Comparison of ENCODE assay signal across 8 mouse cellular contexts in the genomic region with DNA sequence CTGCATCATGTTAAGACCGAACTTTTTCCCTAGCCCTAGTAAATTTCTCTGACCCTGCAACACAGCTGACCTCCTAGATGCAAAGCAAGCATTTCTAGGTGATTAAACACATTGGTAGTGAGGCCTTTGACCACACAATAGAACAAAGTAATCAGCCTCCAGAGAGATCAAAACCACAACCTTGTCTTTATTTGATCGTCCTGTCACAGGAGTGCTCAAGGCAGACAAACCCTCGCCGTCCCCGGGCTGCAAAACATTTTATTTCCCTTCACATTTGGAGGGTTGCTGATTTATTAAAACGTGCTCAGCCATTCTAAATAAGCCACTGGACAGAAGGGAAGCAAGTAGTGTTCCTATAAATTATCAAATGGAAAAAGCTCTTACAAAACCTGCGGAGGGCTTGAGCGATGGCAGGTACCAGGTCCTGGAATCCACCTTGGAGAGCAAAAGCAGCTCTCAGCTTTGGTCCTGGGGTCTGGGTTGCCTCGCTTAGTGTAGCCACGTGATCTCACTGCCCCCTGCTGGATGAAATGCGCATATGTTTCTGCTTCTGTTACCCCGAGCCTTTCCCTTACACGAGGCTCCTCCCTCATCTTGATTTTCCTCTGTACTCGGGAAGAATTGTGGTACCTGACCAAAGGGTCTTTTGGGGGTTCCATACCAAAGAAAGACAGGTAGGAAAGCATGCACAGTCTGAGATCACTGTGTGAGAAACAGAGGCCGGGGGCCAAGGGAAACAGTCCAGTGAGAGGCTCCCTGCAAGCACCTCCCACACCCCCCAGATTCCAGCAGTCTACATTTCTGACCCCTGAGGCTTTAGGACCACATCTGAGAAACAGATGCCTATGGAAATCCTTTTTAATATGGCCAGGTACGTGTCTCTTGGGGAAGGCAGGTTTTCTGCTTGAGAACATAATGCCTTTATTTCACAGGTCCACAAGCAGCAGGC.
DNase-seq lines count a peak whose midpoint lies in the region; ATAC-seq and TF ChIP-seq lines count a peak whose summit lies in the region.

No protein-coding gene starts in this region.

- WGBS in forebrain, embryonic 14.5 days: 12% methylated on average over 16 of the region's 16 CpGs
- WGBS in liver, embryonic 14.5 days (ENCODE audit: insufficient replicate concordance): 18% methylated on average over 16 of the region's 16 CpGs
- 9% methylated on average over 16 of the region's 16 CpGs for WGBS in neural tube, embryonic 15.5 days

- intact Hi-C loops in heart, postnatal 10 days (cut with DNase I): loop anchor here (2.0 to 10.0 kb wide), 2 partner anchors 1193 to 1663 kb away; no protein-coding TSS in a partner anchor

- H3K27me3 ChIP-seq in C2C12 (ENCODE audit: control insufficient read depth, insufficient read depth, insufficient read length): no peaks in the 10 kb centered on the region
- H3K27me3 ChIP-seq in forebrain, embryonic 14.5 days (replicated peaks; ENCODE audit: control insufficient read depth, insufficient read depth, low read length): no peaks in the 10 kb centered on the region
- H3K27me3 ChIP-seq in liver, embryonic 14.5 days (ENCODE audit: control insufficient read depth, insufficient read depth, low read length): no peaks in the 10 kb centered on the region
- no peaks in the 10 kb centered on the region for H3K27me3 ChIP-seq in neural tube, embryonic 15.5 days (replicated peaks)

- peak; percentile 99 for ATAC-seq in forebrain, embryonic 14.5 days
- ATAC-seq in liver, embryonic 14.5 days (ENCODE audit: insufficient read depth): no peak
- ATAC-seq in neural tube, embryonic 15.5 days (ENCODE audit: low FRiP score): peak; percentile 93

- peak overlapping the region; percentile 39 for H3K4me2 ChIP-seq in forebrain, embryonic 14.5 days (ENCODE audit: low read length)
- H3K4me2 ChIP-seq in liver, embryonic 14.5 days (ENCODE audit: low read depth): no peak overlapping the region
- peak overlapping the region; percentile 57 for H3K4me2 ChIP-seq in neural tube, embryonic 15.5 days

- peak; percentile 82 for TF ChIP-seq CTCF in C2C12 (IDR thresholded peaks at IDR 0.05; ENCODE audit: control insufficient read depth, insufficient read depth, insufficient read length)
- TF ChIP-seq CTCF in liver, embryonic 14.5 days (IDR thresholded peaks at IDR 0.05; ENCODE audit: low read depth): peak; percentile 80

- no peaks in the 10 kb centered on the region for H3K36me3 ChIP-seq in C2C12 (ENCODE audit: control insufficient read depth, insufficient read depth)
- H3K36me3 ChIP-seq in forebrain, embryonic 14.5 days (ENCODE audit: control insufficient read depth, insufficient read depth, low read length): no peaks in the 10 kb centered on the region
- H3K36me3 ChIP-seq in liver, embryonic 14.5 days (replicated peaks; ENCODE audit: control insufficient read depth, insufficient read depth, low read depth): no peaks in the 10 kb centered on the region
- no peaks in the 10 kb centered on the region for H3K36me3 ChIP-seq in neural tube, embryonic 15.5 days

- H3ac ChIP-seq in C2C12 (ENCODE audit: control insufficient read depth, insufficient read length, low read depth): no peak overlapping the region

- DNase-seq in c-Kit-positive CD71-positive TER-119-positive erythroid progenitor cells, embryonic 14.5 days (ENCODE audit: low spot score): peak; percentile 3
- peak; percentile 93 for DNase-seq in forebrain, embryonic 14.5 days (ENCODE audit: low spot score)
- peak; percentile 77 to 85 for DNase-seq in heart, postnatal 10 days
- peak; percentile 89 to 90 for DNase-seq in kidney, postnatal 4 days
- peak in 1 of 3 experiments; percentile 1 for DNase-seq in liver, embryonic 14.5 days (ENCODE audit: low read depth in 3 of 3, low spot score in 3 of 3)
- peak; percentile 42 for DNase-seq in thymus, postnatal 0 days (ENCODE audit: low spot score)

- no peak for TF ChIP-seq EP300 in liver, embryonic 14.5 days (IDR thresholded peaks at IDR 0.05; ENCODE audit: low read depth)

- H3K9me3 ChIP-seq in forebrain, embryonic 14.5 days (replicated peaks; ENCODE audit: control insufficient read depth, low read length): no peaks in the 10 kb centered on the region
- no peaks in the 10 kb centered on the region for H3K9me3 ChIP-seq in liver, embryonic 14.5 days (ENCODE audit: control insufficient read depth, low read length)
- no peaks in the 10 kb centered on the region for H3K9me3 ChIP-seq in neural tube, embryonic 15.5 days (replicated peaks)

- peak overlapping the region; percentile 9; the same call in 1 of the 2 replicates for H3K9ac ChIP-seq in forebrain, embryonic 14.5 days (ENCODE audit: low read length)
- no peak overlapping the region for H3K9ac ChIP-seq in liver, embryonic 14.5 days (replicated peaks)
- peak overlapping the region; percentile 27 for H3K9ac ChIP-seq in neural tube, embryonic 15.5 days (replicated peaks)

- H3K4me1 ChIP-seq in forebrain, embryonic 14.5 days (ENCODE audit: control insufficient read depth, insufficient read depth, low read length): no peaks in the 10 kb centered on the region
- no peaks in the 10 kb centered on the region for H3K4me1 ChIP-seq in liver, embryonic 14.5 days (replicated peaks; ENCODE audit: control insufficient read depth in 2 of 2, insufficient read depth in 2 of 2, low read length in 1 of 2)
- peaks cover 12% of the 10 kb centered on the region for H3K4me1 ChIP-seq in neural tube, embryonic 15.5 days

- H3K4me3 ChIP-seq in C2C12 (ENCODE audit: insufficient read depth, poor library complexity, severe bottlenecking): no peak overlapping the region
- H3K4me3 ChIP-seq in forebrain, embryonic 14.5 days (ENCODE audit: low read depth, low read length): 0 out of 2 replicates have a peak overlapping the region, but pooled peaks have one; percentile 8
- no peak overlapping the region for H3K4me3 ChIP-seq in liver, embryonic 14.5 days (ENCODE audit: insufficient read depth in 1 of 2, low read depth in 2 of 2, low read length in 2 of 2)
- peak overlapping the region; percentile 24 for H3K4me3 ChIP-seq in neural tube, embryonic 15.5 days (replicated peaks)

- no peaks in the 10 kb centered on the region for H3K79me3 ChIP-seq in C2C12 (ENCODE audit: low read depth)

- no peaks in the 10 kb centered on the region for H3K79me2 ChIP-seq in C2C12 (ENCODE audit: control insufficient read depth, insufficient read depth)

- no peak overlapping the region for H3K27ac ChIP-seq in forebrain, embryonic 14.5 days (ENCODE audit: low read depth, low read length)
- H3K27ac ChIP-seq in liver, embryonic 14.5 days: no peak overlapping the region
- H3K27ac ChIP-seq in neural tube, embryonic 15.5 days (replicated peaks): 0 out of 2 replicates have a peak overlapping the region, but pooled peaks have one; percentile 28

TF ChIP-seq in C2C12, 6 proteins besides CTCF, POLR2A, EP300 and RAD21:
- TF ChIP-seq USF1 (IDR thresholded peaks at IDR 0.05; ENCODE audit: low read depth) (peak; percentile 72), FOSL1 (IDR thresholded peaks at IDR 0.05; ENCODE audit: insufficient read depth, low read length, poor library complexity, severe bottlenecking) (no peak)

Comparison
In these comparisons a context has a peak if more than half of its experiments do, and no peak if none do; other contexts are left out.
1. H3K4me3 ChIP-seq: peak in forebrain, embryonic 14.5 days (single experiment) and neural tube, embryonic 15.5 days (single experiment); none in C2C12 (single experiment) and liver, embryonic 14.5 days (0 of 2).